Mouse (Mus musculus) neural tube, embryonic 14.5 days (tissue): ENCODE data around the gene Scaf11. TPM values are rescaled to one million over a fixed set of nuclear protein-coding genes. Genes with fewer than 3 reads are reported as not detected.
"Not testable (repeated sequence)": the region's sequence is repeated elsewhere in the genome, so short reads cannot be mapped to it uniquely, and the experiment has no call there.

Experiments
- ATAC-seq: fragments of 200-750 bp; cut with Nextera tagmentation; 2 replicates; pipeline ENCODE4 v1.8.0; 2017; ENCODE audit warnings: low read depth, mild to moderate bottlenecking, moderate TSS enrichment, moderate library complexity
- H3K27ac ChIP-seq: fragments of 300-500 bp; sonication (generic); 2 replicates; pipeline ENCODE4 v1.5.1; 2014; ENCODE audit warnings: low read depth, mild to moderate bottlenecking, control low read depth, low read length, moderate library complexity, mixed read lengths
- H3K27me3 ChIP-seq: fragments of 300-500 bp; sonication (generic); 2 replicates; pipeline ENCODE4 v1.6.1; 2014; ENCODE audit warnings: low read length; ENCODE audit not compliant: control insufficient read depth, insufficient read depth
- H3K36me3 ChIP-seq: fragments of 300-500 bp; sonication (generic); 2 replicates; pipeline ENCODE4 v1.6.1; 2014; ENCODE audit warnings: low read length, mixed read lengths; ENCODE audit not compliant: control insufficient read depth, insufficient read depth
- H3K4me1 ChIP-seq: fragments of 300-500 bp; sonication (generic); 2 replicates; pipeline ENCODE4 v1.6.1; 2014; ENCODE audit warnings: low read length; ENCODE audit not compliant: control insufficient read depth, insufficient read depth
- H3K4me2 ChIP-seq: fragments of 300-500 bp; sonication (generic); 2 replicates; pipeline ENCODE4 v1.6.1; 2014; ENCODE audit warnings: mild to moderate bottlenecking, low read depth, low read length, control low read depth
- H3K4me3 ChIP-seq: fragments of 300-500 bp; sonication (generic); 2 replicates; pipeline ENCODE4 v1.5.1; 2014; ENCODE audit warnings: low read depth, low read length, control low read depth, mixed read lengths
- H3K9ac ChIP-seq: fragments of 300-500 bp; sonication (generic); replicated peaks from 2 replicates; pipeline ENCODE4 v1.6.1; 2014; ENCODE audit warnings: low read depth, mild to moderate bottlenecking, control low read depth, low read length, mixed read lengths
- H3K9me3 ChIP-seq: fragments of 300-500 bp; sonication (generic); 2 replicates; pipeline ENCODE4 v1.6.1; 2016; ENCODE audit warnings: low read length; ENCODE audit not compliant: control insufficient read depth
- WGBS: fragments of 180-500 bp; shearing (Covaris S2); extraction: QIAGEN DNeasy Blood & Tissue Kit; methylation state at CpG from one replicate; pipeline ENCODE4 v1.1.7; 2014; 5-methylcytosine and 5-hydroxymethylcytosine counted together
- polyA plus RNA-seq: library from polyadenylated mRNA; unstranded; fragments of >200 nt; fragmentation: Nextera tagmentation; extraction: Ambion mirVana; gene quantifications from 2 replicates; pipeline ENCODE4 v1.2.1, GENCODE M21; 2014

Gene Scaf11
- polyA plus RNA-seq, 1 experiment from 2014 or later: 43.6 TPM

GRCm38 (mm10) chr15:96441480-96441879, 19.2 kb downstream of the Scaf11 start:
- H3K36me3 ChIP-seq, H3K9ac ChIP-seq, H3K4me3 ChIP-seq, H3K4me2 ChIP-seq, H3K9me3 ChIP-seq, H3K27ac ChIP-seq, H3K27me3 ChIP-seq, H3K4me1 ChIP-seq, ATAC-seq: not testable (repeated sequence)
- 84% methylated on average over 6 of the region's 6 CpGs for WGBS

GRCm38 (mm10) chr15:96434202-96434601, 26.4 kb downstream of the Scaf11 start:
- Histone ChIP-seq H3K36me3 (peaks cover 8% of the 10 kb centered on the region; the same call in 1 of the 2 replicates), H3K9me3 (no peaks in the 10 kb centered on the region), H3K4me1 (no peaks in the 10 kb centered on the region), H3K27ac (no peak overlapping the region), H3K9ac (no peak overlapping the region), H3K4me3 (no peak overlapping the region), H3K4me2 (no peak overlapping the region), H3K27me3 (no peaks in the 10 kb centered on the region)
- 100% methylated on average over 1 of the region's 1 CpGs for WGBS
- no peak for ATAC-seq

GRCm38 (mm10) chr15:96419920-96420319, 40.7 kb downstream of the Scaf11 start:
- Histone ChIP-seq H3K4me1 (no peaks in the 10 kb centered on the region), H3K4me3 (no peak overlapping the region), H3K27me3 (no peaks in the 10 kb centered on the region), H3K4me2 (no peak overlapping the region), H3K27ac (no peak overlapping the region), H3K36me3 (peaks cover 49% of the 10 kb centered on the region), H3K9me3 (no peaks in the 10 kb centered on the region), H3K9ac (no peak overlapping the region)
- ATAC-seq: no peak
- WGBS: 99% methylated on average over 8 of the region's 8 CpGs

GRCm38 (mm10) chr15:96418161-96418560, 42.5 kb downstream of the Scaf11 start:
- H3K4me1 ChIP-seq: no peaks in the 10 kb centered on the region
- 90% methylated on average over 12 of the region's 12 CpGs for WGBS
- no peak for ATAC-seq

GRCm38 (mm10) chr15:96408717-96409121, 51.9 kb downstream of the Scaf11 start:
- 90% methylated on average over 6 of the region's 6 CpGs for whole genome bisulfite sequencing
- no peak overlapping the region for H3K4me2 ChIP-seq
- no peaks in the 10 kb centered on the region for H3K4me1 ChIP-seq
- no peak for ATAC-seq
- no peak overlapping the region for H3K9ac ChIP-seq
- H3K9me3 ChIP-seq: no peaks in the 10 kb centered on the region
- H3K27me3 ChIP-seq: no peaks in the 10 kb centered on the region
- H3K4me3 ChIP-seq: no peak overlapping the region
- no peaks in the 10 kb centered on the region for H3K36me3 ChIP-seq
- no peak overlapping the region for H3K27ac ChIP-seq

More at GRCm38 (mm10) chr15:96418161-96418560, 42.5 kb downstream of the Scaf11 start:
- Histone ChIP-seq H3K4me3 (no peak overlapping the region), H3K4me2 (no peak overlapping the region), H3K27ac (no peak overlapping the region), H3K36me3 (peaks cover 52% of the 10 kb centered on the region), H3K9me3 (no peaks in the 10 kb centered on the region), H3K27me3 (no peaks in the 10 kb centered on the region), H3K9ac (no peak overlapping the region)

GRCm38 (mm10) chr15:96407151-96407550, 53.5 kb downstream of the Scaf11 start:
- no peak for ATAC-seq
- no peak overlapping the region for H3K27ac ChIP-seq
- no peaks in the 10 kb centered on the region for H3K27me3 ChIP-seq
- H3K9me3 ChIP-seq: no peaks in the 10 kb centered on the region
- no peak overlapping the region for H3K9ac ChIP-seq
- no peak overlapping the region for H3K4me3 ChIP-seq
- H3K4me2 ChIP-seq: no peak overlapping the region
- no peaks in the 10 kb centered on the region for H3K4me1 ChIP-seq
- 0 out of 2 replicates have a peak, but pooled peaks cover 2% of the 10 kb centered on the region for H3K36me3 ChIP-seq
- WGBS: 91% methylated on average over 2 of the region's 2 CpGs

GRCm38 (mm10) chr15:96406253-96406652, 54.4 kb downstream of the Scaf11 start:
- Histone ChIP-seq H3K9ac (no peak overlapping the region), H3K27me3 (no peaks in the 10 kb centered on the region), H3K4me2 (no peak overlapping the region), H3K36me3 (0 out of 2 replicates have a peak, but pooled peaks cover 2% of the 10 kb centered on the region), H3K4me3 (no peak overlapping the region), H3K27ac (no peak overlapping the region), H3K4me1 (no peaks in the 10 kb centered on the region), H3K9me3 (no peaks in the 10 kb centered on the region)
- ATAC-seq: no peak
- WGBS: 92% methylated on average over 4 of the region's 4 CpGs

GRCm38 (mm10) chr15:96405548-96405947, 55.1 kb downstream of the Scaf11 start:
- Histone ChIP-seq H3K4me3 (no peak overlapping the region), H3K27ac (no peak overlapping the region), H3K4me2 (no peak overlapping the region), H3K9ac (no peak overlapping the region), H3K9me3 (no peaks in the 10 kb centered on the region), H3K27me3 (no peaks in the 10 kb centered on the region), H3K36me3 (0 out of 2 replicates have a peak, but pooled peaks cover 2% of the 10 kb centered on the region), H3K4me1 (no peaks in the 10 kb centered on the region)
- ATAC-seq: no peak
- WGBS: 70% methylated on average over 5 of the region's 5 CpGs

- Histone ChIP-seq H3K9ac (no peak overlapping the region), H3K4me1 (no peaks in the 10 kb centered on the region), H3K4me2 (no peak overlapping the region), H3K36me3 (peaks cover 12% of the 10 kb centered on the region), H3K4me3 (no peak overlapping the region), H3K27me3 (no peaks in the 10 kb centered on the region), H3K27ac (no peak overlapping the region), H3K9me3 (no peaks in the 10 kb centered on the region)
- no peak for ATAC-seq
- 91% methylated on average over 10 of the region's 10 CpGs for WGBS
These were observed 62.3 kb downstream of the Scaf11 start for GRCm38 (mm10) chr15:96398333-96398732.
